Comparison of ENCODE assay signal across 1 mouse cellular context in the genomic region with DNA sequence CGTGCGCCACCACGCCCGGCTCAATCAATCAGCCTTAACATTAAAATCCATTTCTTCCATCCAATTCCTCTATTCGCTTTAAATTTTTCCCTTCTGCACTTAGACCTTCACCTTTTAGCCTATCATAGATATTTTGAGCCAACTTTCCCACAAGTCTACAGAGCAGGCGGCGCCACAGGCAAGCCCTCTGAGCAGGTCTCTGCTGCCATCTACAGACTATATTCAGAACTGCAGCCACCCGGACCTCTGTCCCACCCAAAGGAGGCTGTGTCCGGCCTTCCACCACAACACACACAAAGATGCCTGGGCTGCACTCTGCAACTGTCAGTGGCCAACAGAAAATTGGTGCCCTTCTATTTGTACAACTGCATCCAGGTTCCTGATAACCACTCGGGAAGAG.
TF ChIP-seq lines count a peak whose summit lies in the region.

No protein-coding gene starts in this region.

TF ChIP-seq in CH12.LX, 34 proteins besides CTCF, POLR2A, EP300 and RAD21 (continued from another document):
- no peak for TF ChIP-seq UBTF (IDR thresholded peaks at IDR 0.05; ENCODE audit: low read depth, low read length)
- TF ChIP-seq TCF12 (IDR thresholded peaks at IDR 0.05; ENCODE audit: low read depth, low read length) = no peak
- no peak for TF ChIP-seq CHD1 (IDR thresholded peaks at IDR 0.05; ENCODE audit: low read depth, low read length)
- no peak for TF ChIP-seq ELF1 (IDR thresholded peaks at IDR 0.05; ENCODE audit: low read depth, low read length)
- no peak; the same call in 1 of the 2 replicates for TF ChIP-seq MXI1 (IDR thresholded peaks at IDR 0.05; ENCODE audit: low read depth, low read length)
- no peak for TF ChIP-seq ZNF384 (IDR thresholded peaks at IDR 0.05; ENCODE audit: low read depth, low read length)
